Mouse (Mus musculus): ENCODE data around the gene Grin2a.

Gene Grin2a

GRCm38 (mm10) chr16:9753045-9753444 lies 242.3 kb downstream of the Grin2a start:
- DNase-seq (ENCODE audit: low spot score in 2 of 2), result no peak

GRCm38 (mm10) chr16:9752600-9752999 lies 242.8 kb downstream of the Grin2a start:
- no peak for DNase-seq (ENCODE audit: low spot score in 2 of 2)

GRCm38 (mm10) chr16:9751045-9751569 lies 244.3 kb downstream of the Grin2a start:
- no peak for DNase-seq (ENCODE audit: low spot score in 2 of 2)

- DNase-seq (ENCODE audit: low spot score in 2 of 2), result no peak
These were observed 245.7 kb downstream of the Grin2a start for GRCm38 (mm10) chr16:9749661-9750060.

GRCm38 (mm10) chr16:9742443-9742842 lies 252.9 kb downstream of the Grin2a start:
- no peak for DNase-seq (ENCODE audit: low spot score in 2 of 2)

GRCm38 (mm10) chr16:9738679-9739078 lies 256.7 kb downstream of the Grin2a start:
- DNase-seq (ENCODE audit: low spot score in 2 of 2), result no peak

- DNase-seq (ENCODE audit: low spot score in 2 of 2), result no peak
These were observed 258.2 kb downstream of the Grin2a start for GRCm38 (mm10) chr16:9737131-9737530.

- no peak for DNase-seq (ENCODE audit: low spot score in 2 of 2)
These were observed 259.8 kb downstream of the Grin2a start for GRCm38 (mm10) chr16:9735365-9736080.

GRCm38 (mm10) chr16:9727603-9728002 lies 267.8 kb downstream of the Grin2a start:
- DNase-seq (ENCODE audit: low spot score in 2 of 2), result no peak

- no peak for DNase-seq (ENCODE audit: low spot score in 2 of 2)
These were observed 269.7 kb downstream of the Grin2a start for GRCm38 (mm10) chr16:9725578-9726113.

GRCm38 (mm10) chr16:9711398-9711797 lies 284.0 kb downstream of the Grin2a start:
- DNase-seq (ENCODE audit: low spot score in 2 of 2), result no peak

- DNase-seq (ENCODE audit: low spot score in 2 of 2), result no peak
These were observed 285.4 kb downstream of the Grin2a start for GRCm38 (mm10) chr16:9709921-9710320.

GRCm38 (mm10) chr16:9697141-9697540 lies 298.2 kb downstream of the Grin2a start:
- no peak for DNase-seq (ENCODE audit: low spot score in 2 of 2)

- DNase-seq (ENCODE audit: low spot score in 2 of 2), result no peak
These were observed 301.3 kb downstream of the Grin2a start for GRCm38 (mm10) chr16:9694081-9694480.

- DNase-seq (ENCODE audit: low spot score in 2 of 2), result no peak
These were observed 306.7 kb downstream of the Grin2a start for GRCm38 (mm10) chr16:9688523-9689140.

- DNase-seq (ENCODE audit: low spot score in 2 of 2), result no peak
These were observed 314.8 kb downstream of the Grin2a start for GRCm38 (mm10) chr16:9680572-9680971.

GRCm38 (mm10) chr16:9679994-9680393 lies 315.4 kb downstream of the Grin2a start:
- DNase-seq (ENCODE audit: low spot score in 2 of 2), result no peak

- DNase-seq (ENCODE audit: low spot score in 2 of 2), result no peak
These were observed 316.6 kb downstream of the Grin2a start for GRCm38 (mm10) chr16:9678750-9679149.

- DNase-seq (ENCODE audit: low spot score in 2 of 2), result no peak
These were observed 323.0 kb downstream of the Grin2a start for GRCm38 (mm10) chr16:9672390-9672789.

- DNase-seq (ENCODE audit: low spot score in 2 of 2), result no peak
These were observed 324.1 kb downstream of the Grin2a start for GRCm38 (mm10) chr16:9671222-9671621.

GRCm38 (mm10) chr16:9670750-9671161 lies 324.6 kb downstream of the Grin2a start:
- DNase-seq (ENCODE audit: low spot score in 2 of 2), result no peak

GRCm38 (mm10) chr16:9665896-9666295 lies 329.5 kb downstream of the Grin2a start:
- DNase-seq (ENCODE audit: low spot score in 2 of 2), result no peak

GRCm38 (mm10) chr16:9664060-9664459 lies 331.3 kb downstream of the Grin2a start:
- no peak for DNase-seq (ENCODE audit: low spot score in 2 of 2)
